Mouse (Mus musculus) small intestine, adult 2 months (tissue): ENCODE measurements around the gene Pex10. TPM values are rescaled to one million over a fixed set of nuclear protein-coding genes. Genes with fewer than 3 reads are reported as not detected.
A peak's percentile ranks its signal among the peaks of the same experiment; 100 is the strongest.

ENCODE experiments used
- H3K27ac ChIP-seq: fragments of 200-500 bp; 2 replicates; pipeline ENCODE4 v1.5.1; 2012; ENCODE audit warnings: low read depth, low read length, control low read depth, inconsistent platforms; ENCODE audit not compliant: insufficient read depth
- H3K27me3 ChIP-seq: fragments of 200-500 bp; 2 replicates; pipeline ENCODE4 v1.6.1; 2012; ENCODE audit warnings: mild to moderate bottlenecking, moderate library complexity, low read length, inconsistent platforms; ENCODE audit not compliant: control insufficient read depth, insufficient read depth
- H3K36me3 ChIP-seq: fragments of 200-500 bp; 2 replicates; pipeline ENCODE4 v1.6.1; 2012; ENCODE audit warnings: mild to moderate bottlenecking, low read length, control low read depth, inconsistent platforms; ENCODE audit not compliant: control insufficient read depth, insufficient read depth
- H3K4me1 ChIP-seq: fragments of 200-500 bp; 2 replicates; pipeline ENCODE4 v1.6.1; 2012; ENCODE audit warnings: low read length, inconsistent platforms, mixed read lengths; ENCODE audit not compliant: control insufficient read depth, insufficient read depth, insufficient read length
- H3K4me3 ChIP-seq: fragments of 200-500 bp; 2 replicates; pipeline ENCODE4 v1.5.1; 2012; ENCODE audit warnings: low read depth, mild to moderate bottlenecking, control low read depth, inconsistent platforms, low read length, moderate library complexity
- CTCF ChIP-seq: fragments of 200-500 bp; IDR thresholded peaks from 2 replicates; pipeline ENCODE4 v1.5.1; 2012; ENCODE audit warnings: low read depth, mild to moderate bottlenecking, control low read depth, inconsistent platforms, low read length, moderate library complexity, mixed read lengths; ENCODE audit not compliant: insufficient replicate concordance, insufficient read length; ENCODE audit errors: extremely low read depth
- POLR2A ChIP-seq: fragments of 200-500 bp; IDR thresholded peaks from 2 replicates; pipeline ENCODE4 v1.6.1; 2012; ENCODE audit warnings: low read depth, mild to moderate bottlenecking, control low read depth, inconsistent platforms, low read length, moderate library complexity
- WGBS: fragments of 180-500 bp; shearing (Covaris S2); methylation state at CpG from one replicate; pipeline ENCODE4 v1.1.7; 2018; 5-methylcytosine and 5-hydroxymethylcytosine counted together
- polyA plus RNA-seq: library from polyadenylated mRNA; depleted of rRNA; stranded (reverse); fragments of >200 nt; gene quantifications from 2 replicates; pipeline ENCODE4 v1.2.3, GENCODE M21; 2012

The Pex10 gene
- polyA plus RNA-seq, 1 experiment, result 15.2 TPM

- Histone ChIP-seq H3K27me3 (no peaks in the 10 kb centered on the region), H3K27ac (peak overlapping the region; percentile 77), H3K4me1 (peaks cover 14% of the 10 kb centered on the region), H3K4me3 (peak overlapping the region; percentile 82), H3K36me3 (peaks cover 13% of the 10 kb centered on the region)
- WGBS, result 3% methylated on average over 31 of the region's 35 CpGs
- TF ChIP-seq CTCF (no peak), POLR2A (no peak)
Observed at GRCm38 (mm10) chr4:155085206-155086107, 18.6 kb downstream of the Pex10 start.

GRCm38 (mm10) chr4:155086108-155087024 lies 19.6 kb downstream of the Pex10 start, which contains the start of the genes Rer1 and Morn1:
Gene Rer1 (minus strand): TSS chr4:155086382.
Gene Morn1 (plus strand): TSS chr4:155086577.
- WGBS, result under 1% methylated on average over 79 of the region's 85 CpGs
- Histone ChIP-seq H3K4me1 (peaks cover 14% of the 10 kb centered on the region), H3K27ac (peak within 1 kb of the TSS; percentile 77), H3K36me3 (peaks cover 9% of the 10 kb centered on the region), H3K27me3 (no peaks in the 10 kb centered on the region), H3K4me3 (peak within 1 kb of the TSS; percentile 82)
- TF ChIP-seq POLR2A, result peak; percentile 74
- TF ChIP-seq CTCF, result no peak

DNA sequence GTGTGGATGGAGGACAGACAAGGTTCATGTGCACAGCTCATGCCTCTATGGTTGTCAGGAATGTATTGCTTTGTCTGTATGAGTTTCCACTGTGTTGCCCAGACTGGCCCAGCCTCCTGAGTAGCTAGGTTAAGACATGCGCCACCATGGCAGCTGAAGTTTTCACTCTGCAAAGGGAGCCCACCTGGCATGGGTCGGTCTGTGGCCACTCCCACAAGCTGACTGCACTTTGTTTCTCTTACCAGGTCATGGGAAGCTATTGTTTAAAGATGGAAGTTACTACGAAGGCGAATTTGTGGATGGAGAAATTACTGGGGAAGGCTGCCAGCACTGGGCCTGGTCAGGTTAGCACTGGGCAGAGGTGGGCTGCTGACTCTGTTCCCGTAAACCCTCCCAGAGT lies 22.4 kb downstream of the Pex10 start:
- Histone ChIP-seq H3K27me3 (no peaks in the 10 kb centered on the region), H3K4me1 (peaks cover 6% of the 10 kb centered on the region), H3K27ac (no peak overlapping the region), H3K36me3 (no peaks in the 10 kb centered on the region), H3K4me3 (no peak overlapping the region)
- 95% methylated on average over 5 of the region's 5 CpGs for WGBS
- TF ChIP-seq POLR2A (no peak), CTCF (no peak)

- peaks cover 4% of the 10 kb centered on the region; the same call in 1 of the 2 replicates for H3K4me1 ChIP-seq
- no peak overlapping the region for H3K4me3 ChIP-seq
- no peak overlapping the region for H3K27ac ChIP-seq
- WGBS, result 93% methylated on average over 4 of the region's 4 CpGs
- no peaks in the 10 kb centered on the region for H3K36me3 ChIP-seq
- no peak for TF ChIP-seq CTCF
- no peak for TF ChIP-seq POLR2A
- H3K27me3 ChIP-seq, result no peaks in the 10 kb centered on the region
Observed at GRCm38 (mm10) chr4:155090147-155090546, 23.3 kb downstream of the Pex10 start.

DNA sequence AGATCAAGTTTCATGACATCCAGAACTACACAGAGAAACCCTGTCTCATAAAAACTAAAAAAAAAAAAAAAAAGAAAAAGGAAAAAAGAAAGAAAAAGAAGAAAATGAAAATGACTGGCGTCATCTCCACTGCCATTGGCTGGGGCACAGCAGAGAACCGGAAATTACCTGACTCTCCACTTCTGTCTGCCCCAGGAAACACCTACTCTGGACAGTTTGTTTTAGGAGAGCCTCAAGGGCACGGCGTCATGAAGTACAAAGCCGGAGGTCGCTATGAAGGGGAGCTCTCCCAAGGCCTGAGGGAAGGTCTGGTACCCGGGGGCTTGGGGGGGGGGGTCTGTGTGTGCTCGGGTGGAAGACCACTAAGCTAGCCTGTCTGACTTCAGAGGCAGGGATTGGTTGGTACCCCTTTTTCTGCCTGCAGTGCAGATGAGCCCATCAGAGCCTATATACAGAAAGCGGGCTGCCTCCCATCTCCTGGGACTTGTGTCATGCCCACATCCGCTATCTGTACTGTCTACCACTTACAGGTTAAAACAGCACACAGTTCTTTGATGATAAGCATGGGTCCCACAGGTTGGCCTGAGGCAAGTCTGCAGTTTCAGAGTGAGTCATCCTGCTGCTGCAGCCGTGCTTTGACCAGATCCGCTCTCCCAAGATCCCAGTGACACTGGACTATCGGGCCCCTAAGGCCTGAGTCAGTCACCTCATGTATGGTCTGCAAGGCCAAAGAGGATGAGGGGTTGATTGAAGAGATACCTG lies 24.1 kb downstream of the Pex10 start:
- Histone ChIP-seq H3K4me1 (peaks cover 4% of the 10 kb centered on the region; the same call in 1 of the 2 replicates), H3K36me3 (no peaks in the 10 kb centered on the region), H3K27ac (no peak overlapping the region), H3K4me3 (no peak overlapping the region), H3K27me3 (no peaks in the 10 kb centered on the region)
- TF ChIP-seq POLR2A (no peak), CTCF (no peak)
- WGBS, result 90% methylated on average over 13 of the region's 13 CpGs

GRCm38 (mm10) chr4:155092718-155093430 lies 26.1 kb downstream of the Pex10 start:
- no peak overlapping the region for H3K4me3 ChIP-seq
- 92% methylated on average over 19 of the region's 19 CpGs for WGBS
- no peaks in the 10 kb centered on the region for H3K27me3 ChIP-seq
- H3K36me3 ChIP-seq, result no peaks in the 10 kb centered on the region
- TF ChIP-seq CTCF, result no peak
- TF ChIP-seq POLR2A, result no peak
- H3K4me1 ChIP-seq, result no peaks in the 10 kb centered on the region
- no peak overlapping the region for H3K27ac ChIP-seq
